Mouse (Mus musculus) ovary, postnatal 14 days (tissue): ENCODE data around the gene Tomm40.

Experiments used
- DNase-seq: peaks from one replicate; pipeline ENCODE4 v3.0.0; 2022; ENCODE audit warnings: low spot score

Gene Tomm40

GRCm38 (mm10) chr7:19715239-19716054 is at the start of gene Tomm40:
TSS of gene Tomm40 (minus strand) at chr7:19715438.
- DNase-seq, result peak; percentile 91

GRCm38 (mm10) chr7:19764581-19764980 is 49.3 kb upstream of the Tomm40 start:
- DNase-seq, result no peak

- DNase-seq, result no peak
Observed at GRCm38 (mm10) chr7:19763829-19764477, 48.7 kb upstream of the Tomm40 start.

- no peak for DNase-seq
Observed at GRCm38 (mm10) chr7:19762283-19762682, 47.0 kb upstream of the Tomm40 start.

GRCm38 (mm10) chr7:19760021-19760420 is 44.8 kb upstream of the Tomm40 start:
- DNase-seq, result no peak

GRCm38 (mm10) chr7:19758623-19759022 is 43.4 kb upstream of the Tomm40 start:
- no peak for DNase-seq

- no peak for DNase-seq
Observed at GRCm38 (mm10) chr7:19755851-19756786, 40.9 kb upstream of the Tomm40 start.

GRCm38 (mm10) chr7:19755008-19755407 is 39.8 kb upstream of the Tomm40 start:
- no peak for DNase-seq

- no peak for DNase-seq
Observed at GRCm38 (mm10) chr7:19754065-19754464, 38.8 kb upstream of the Tomm40 start.

GRCm38 (mm10) chr7:19753587-19753986 is 38.3 kb upstream of the Tomm40 start:
- no peak for DNase-seq

- no peak for DNase-seq
Observed at GRCm38 (mm10) chr7:19752652-19753051, 37.4 kb upstream of the Tomm40 start.

GRCm38 (mm10) chr7:19751070-19751383 is 35.8 kb upstream of the Tomm40 start:
- no peak for DNase-seq

- peak; percentile 88 for DNase-seq
Observed at GRCm38 (mm10) chr7:19750217-19751069, 35.2 kb upstream of the Tomm40 start, which contains the start of gene Nectin2. TSS of gene Nectin2 (minus strand) at chr7:19750483.

GRCm38 (mm10) chr7:19749389-19750216 is 34.4 kb upstream of the Tomm40 start:
- DNase-seq, result peak; percentile 99

- peak; percentile 31 for DNase-seq
Observed at GRCm38 (mm10) chr7:19748219-19749195, 33.3 kb upstream of the Tomm40 start.

GRCm38 (mm10) chr7:19747420-19748218 is 32.4 kb upstream of the Tomm40 start:
- DNase-seq, result no peak

- DNase-seq, result no peak
Observed at GRCm38 (mm10) chr7:19746426-19747201, 31.4 kb upstream of the Tomm40 start.

- no peak for DNase-seq
Observed at GRCm38 (mm10) chr7:19745971-19746370, 30.7 kb upstream of the Tomm40 start.
